Comparison of ENCODE assay signal across 8 mouse cellular contexts in genomic region chr13:54758045-54758755, GRCm38 (mm10). TPM values are rescaled to one million over a fixed set of nuclear protein-coding genes. Genes with fewer than 3 reads are reported as not detected.
DNase-seq lines count a peak whose midpoint lies in the region; ATAC-seq and TF ChIP-seq lines count a peak whose summit lies in the region.

No protein-coding gene starts in this region.

- no peaks in the 10 kb centered on the region for H3K9me3 ChIP-seq in forebrain, embryonic 14.5 days (replicated peaks; ENCODE audit: control insufficient read depth, low read length)
- no peaks in the 10 kb centered on the region for H3K9me3 ChIP-seq in liver, embryonic 15.5 days (replicated peaks)
- no peaks in the 10 kb centered on the region for H3K9me3 ChIP-seq in neural tube, embryonic 11.5 days (ENCODE audit: control insufficient read depth, low read length)
- H3K9me3 ChIP-seq in stomach, postnatal 0 days (ENCODE audit: control insufficient read depth, low read length) = no peaks in the 10 kb centered on the region

- H3K4me2 ChIP-seq in forebrain, embryonic 14.5 days (ENCODE audit: low read length) = peak overlapping the region; percentile 85
- H3K4me2 ChIP-seq in liver, embryonic 15.5 days = peak overlapping the region; percentile 50
- peak overlapping the region; percentile 62 for H3K4me2 ChIP-seq in neural tube, embryonic 11.5 days (ENCODE audit: low read depth)
- peak overlapping the region; percentile 55 for H3K4me2 ChIP-seq in stomach, postnatal 0 days (replicated peaks; ENCODE audit: low read depth)

- under 1% methylated on average over 43 of the region's 43 CpGs for WGBS in forebrain, embryonic 14.5 days
- under 1% methylated on average over 43 of the region's 43 CpGs for WGBS in liver, embryonic 15.5 days (ENCODE audit: insufficient replicate concordance)
- WGBS in neural tube, embryonic 11.5 days = under 1% methylated on average over 43 of the region's 43 CpGs
- WGBS in stomach, postnatal 0 days = under 1% methylated on average over 43 of the region's 43 CpGs

- peak; percentile 99 for DNase-seq in ES-CJ7 (ENCODE audit: low read depth, low spot score)
- peak; percentile 95 for DNase-seq in cerebellum, adult 11 months
- peak; percentile 97 for DNase-seq in forebrain, embryonic 14.5 days (ENCODE audit: low spot score)
- peak; percentile 79 to 86 for DNase-seq in heart, postnatal 10 days
- peak; percentile 70 to 87 for DNase-seq in kidney, postnatal 36 days
- DNase-seq in neural tube, embryonic 11.5 days (ENCODE audit: low spot score) = peak; percentile 95
- DNase-seq in stomach, postnatal 0 days (ENCODE audit: low spot score) = peak; percentile 93

- TF ChIP-seq CTCF in stomach, postnatal 0 days (IDR thresholded peaks at IDR 0.05; ENCODE audit: low read depth) = peak; percentile 84

- peak overlapping the region; percentile 59 for H3K9ac ChIP-seq in forebrain, embryonic 14.5 days (ENCODE audit: low read length)
- no peak overlapping the region for H3K9ac ChIP-seq in liver, embryonic 15.5 days
- peak overlapping the region; percentile 50 for H3K9ac ChIP-seq in neural tube, embryonic 11.5 days (ENCODE audit: low read length)
- H3K9ac ChIP-seq in stomach, postnatal 0 days (ENCODE audit: low read length) = no peak overlapping the region

- intact Hi-C loops in heart, postnatal 10 days (cut with DNase I) = no loop called here

- TF ChIP-seq EP300 in stomach, postnatal 0 days (optimal IDR thresholded peaks at IDR 0.05) = no peak

- peak overlapping the region; percentile 42 for H3K4me3 ChIP-seq in forebrain, embryonic 14.5 days (ENCODE audit: low read depth, low read length)
- H3K4me3 ChIP-seq in liver, embryonic 15.5 days (replicated peaks) = peak overlapping the region; percentile 33
- H3K4me3 ChIP-seq in neural tube, embryonic 11.5 days (ENCODE audit: low read depth, low read length) = peak overlapping the region; percentile 32
- H3K4me3 ChIP-seq in stomach, postnatal 0 days (ENCODE audit: low read depth, low read length) = peak overlapping the region; percentile 32

- H3K27me3 ChIP-seq in forebrain, embryonic 14.5 days (replicated peaks; ENCODE audit: control insufficient read depth, insufficient read depth, low read length) = no peaks in the 10 kb centered on the region; the same call in 1 of the 2 replicates
- peaks cover 79% of the 10 kb centered on the region for H3K27me3 ChIP-seq in liver, embryonic 15.5 days
- peaks cover 4% of the 10 kb centered on the region; the same call in 1 of the 2 replicates for H3K27me3 ChIP-seq in neural tube, embryonic 11.5 days (ENCODE audit: control insufficient read depth, insufficient read depth, low read length)
- H3K27me3 ChIP-seq in stomach, postnatal 0 days (ENCODE audit: control insufficient read depth, insufficient read depth, low read length) = no peaks in the 10 kb centered on the region

- peaks cover 46% of the 10 kb centered on the region for H3K4me1 ChIP-seq in forebrain, embryonic 14.5 days (ENCODE audit: control insufficient read depth, insufficient read depth, low read length)
- H3K4me1 ChIP-seq in liver, embryonic 15.5 days (replicated peaks) = 0 out of 2 replicates have a peak, but pooled peaks cover 9% of the 10 kb centered on the region
- H3K4me1 ChIP-seq in neural tube, embryonic 11.5 days (ENCODE audit: control insufficient read depth, insufficient read depth, low read length) = peaks cover 21% of the 10 kb centered on the region
- H3K4me1 ChIP-seq in stomach, postnatal 0 days (replicated peaks; ENCODE audit: control insufficient read depth, insufficient read depth) = no peaks in the 10 kb centered on the region

- ATAC-seq in forebrain, embryonic 14.5 days = peak; percentile 85
- ATAC-seq in liver, embryonic 15.5 days (ENCODE audit: insufficient read depth) = peak; percentile 65
- peak; percentile 78 for ATAC-seq in neural tube, embryonic 11.5 days (ENCODE audit: insufficient read depth, low FRiP score, low TSS enrichment)
- ATAC-seq in stomach, postnatal 0 days (ENCODE audit: low FRiP score, low TSS enrichment) = peak; percentile 87

- no peaks in the 10 kb centered on the region for H3K36me3 ChIP-seq in forebrain, embryonic 14.5 days (ENCODE audit: control insufficient read depth, insufficient read depth, low read length)
- no peaks in the 10 kb centered on the region for H3K36me3 ChIP-seq in liver, embryonic 15.5 days (replicated peaks)
- no peaks in the 10 kb centered on the region for H3K36me3 ChIP-seq in neural tube, embryonic 11.5 days (ENCODE audit: control insufficient read depth, insufficient read depth, low read length)
- H3K36me3 ChIP-seq in stomach, postnatal 0 days (ENCODE audit: control insufficient read depth, insufficient read depth, low read length) = no peaks in the 10 kb centered on the region

- peak overlapping the region; percentile 94 for H3K27ac ChIP-seq in forebrain, embryonic 14.5 days (ENCODE audit: low read depth, low read length)
- H3K27ac ChIP-seq in liver, embryonic 15.5 days (replicated peaks) = no peak overlapping the region
- peak overlapping the region; percentile 79 for H3K27ac ChIP-seq in neural tube, embryonic 11.5 days (ENCODE audit: low read depth, low read length)
- H3K27ac ChIP-seq in stomach, postnatal 0 days (replicated peaks) = no peak overlapping the region

RNA-seq across cellular contexts. Expression of gene Sncb, which starts 8.2 kb away (rescaled TPM):
- 25.7 and 31.8 TPM in 2 replicates for polyA plus RNA-seq in forebrain, embryonic 14.5 days (2014; fragmentation: Nextera tagmentation; extraction: Ambion mirVana)
- total RNA-seq in heart, postnatal 10 days (2021) = not detected
- not detected in 2 replicates for polyA plus RNA-seq in liver, embryonic 15.5 days (2015; fragmentation: Nextera tagmentation; extraction: Ambion mirVana)
- 2.7 and 3.7 TPM in 2 replicates for polyA plus RNA-seq in neural tube, embryonic 11.5 days (2014; fragmentation: Nextera tagmentation; extraction: Ambion mirVana)
- 0.29 and 0.61 TPM in 2 replicates for polyA plus RNA-seq in stomach, postnatal 0 days (2015; fragmentation: Nextera tagmentation; extraction: Ambion mirVana)

RNA-seq across cellular contexts. Expression of gene Gprin1, which starts 8.5 kb away (rescaled TPM):
- 16.8 and 17.4 TPM in 2 replicates for polyA plus RNA-seq in forebrain, embryonic 14.5 days (2014; fragmentation: Nextera tagmentation; extraction: Ambion mirVana)
- under 1 TPM; 0.05 to 0.10 TPM for total RNA-seq in heart, postnatal 10 days (2021)
- 0.02 and 0.05 TPM in 2 replicates for polyA plus RNA-seq in liver, embryonic 15.5 days (2015; fragmentation: Nextera tagmentation; extraction: Ambion mirVana)
- 13.3 and 14.5 TPM in 2 replicates for polyA plus RNA-seq in neural tube, embryonic 11.5 days (2014; fragmentation: Nextera tagmentation; extraction: Ambion mirVana)
- 0.27 and 0.31 TPM in 2 replicates for polyA plus RNA-seq in stomach, postnatal 0 days (2015; fragmentation: Nextera tagmentation; extraction: Ambion mirVana)

RNA-seq across cellular contexts. Expression of gene Eif4e1b, which starts 25.6 kb away (rescaled TPM):
- polyA plus RNA-seq in forebrain, embryonic 14.5 days (2014; fragmentation: Nextera tagmentation; extraction: Ambion mirVana) = not detected in 2 replicates
- not detected for total RNA-seq in heart, postnatal 10 days (2021)
- polyA plus RNA-seq in liver, embryonic 15.5 days (2015; fragmentation: Nextera tagmentation; extraction: Ambion mirVana) = not detected in 2 replicates
- not detected in 2 replicates for polyA plus RNA-seq in neural tube, embryonic 11.5 days (2014; fragmentation: Nextera tagmentation; extraction: Ambion mirVana)
- not detected in 2 replicates for polyA plus RNA-seq in stomach, postnatal 0 days (2015; fragmentation: Nextera tagmentation; extraction: Ambion mirVana)

RNA-seq across cellular contexts. Expression of gene Tspan17, which starts 31.0 kb away (rescaled TPM):
- polyA plus RNA-seq in forebrain, embryonic 14.5 days (2014; fragmentation: Nextera tagmentation; extraction: Ambion mirVana) = 16.0 and 16.3 TPM in 2 replicates
- 10 to 100 TPM in 1 of 2 experiments, 1 to 10 TPM in 1; 10.0 to 14.3 TPM for total RNA-seq in heart, postnatal 10 days (2021)
- 1.0 and 1.8 TPM in 2 replicates for polyA plus RNA-seq in liver, embryonic 15.5 days (2015; fragmentation: Nextera tagmentation; extraction: Ambion mirVana)
- 17.6 and 21.3 TPM in 2 replicates for polyA plus RNA-seq in neural tube, embryonic 11.5 days (2014; fragmentation: Nextera tagmentation; extraction: Ambion mirVana)
- polyA plus RNA-seq in stomach, postnatal 0 days (2015; fragmentation: Nextera tagmentation; extraction: Ambion mirVana) = 15.4 and 16.8 TPM in 2 replicates

RNA-seq across cellular contexts. Expression of gene Cdhr2, which starts 56.9 kb away (rescaled TPM):
- 0.05 and 0.14 TPM in 2 replicates for polyA plus RNA-seq in forebrain, embryonic 14.5 days (2014; fragmentation: Nextera tagmentation; extraction: Ambion mirVana)
- not detected for total RNA-seq in heart, postnatal 10 days (2021)
- polyA plus RNA-seq in liver, embryonic 15.5 days (2015; fragmentation: Nextera tagmentation; extraction: Ambion mirVana) = 16.6 and 19.9 TPM in 2 replicates
- 0.07 and 0.15 TPM in 2 replicates for polyA plus RNA-seq in neural tube, embryonic 11.5 days (2014; fragmentation: Nextera tagmentation; extraction: Ambion mirVana)
- 1.8 and 3.1 TPM in 2 replicates for polyA plus RNA-seq in stomach, postnatal 0 days (2015; fragmentation: Nextera tagmentation; extraction: Ambion mirVana)

Comparison
In these comparisons a context has a peak if more than half of its experiments do, and no peak if none do; other contexts are left out.
1. H3K27ac ChIP-seq: peak in forebrain, embryonic 14.5 days (single experiment) and neural tube, embryonic 11.5 days (single experiment); none in liver, embryonic 15.5 days (single experiment) and stomach, postnatal 0 days (single experiment).
2. H3K9ac ChIP-seq: peak in forebrain, embryonic 14.5 days (single experiment) and neural tube, embryonic 11.5 days (single experiment); none in liver, embryonic 15.5 days (single experiment) and stomach, postnatal 0 days (single experiment).
3. RNA of gene Gprin1, which starts 8.5 kb away (polyA plus RNA-seq): 16.8 to 17.4 TPM in forebrain, embryonic 14.5 days and 13.3 to 14.5 TPM in neural tube, embryonic 11.5 days; 0.27 to 0.31 TPM in stomach, postnatal 0 days and 0.02 to 0.05 TPM in liver, embryonic 15.5 days; every median in the first group is over 10 times any median in the second.
4. Peak in every context shown above with its lines, with median percentiles within 50 percentile points of each other: DNase-seq, ATAC-seq, H3K4me2 ChIP-seq and H3K4me3 ChIP-seq.